Mouse (Mus musculus): Measurements from ENCODE around the gene Gm6096. TPM values are rescaled to one million over a fixed set of nuclear protein-coding genes. Genes with fewer than 3 reads are reported as not detected.
A peak's percentile ranks its signal among the peaks of the same experiment; 100 is the strongest.

Gene Gm6096
- polyA plus RNA-seq, 1 experiment from 2014 or later: not detected

DNA sequence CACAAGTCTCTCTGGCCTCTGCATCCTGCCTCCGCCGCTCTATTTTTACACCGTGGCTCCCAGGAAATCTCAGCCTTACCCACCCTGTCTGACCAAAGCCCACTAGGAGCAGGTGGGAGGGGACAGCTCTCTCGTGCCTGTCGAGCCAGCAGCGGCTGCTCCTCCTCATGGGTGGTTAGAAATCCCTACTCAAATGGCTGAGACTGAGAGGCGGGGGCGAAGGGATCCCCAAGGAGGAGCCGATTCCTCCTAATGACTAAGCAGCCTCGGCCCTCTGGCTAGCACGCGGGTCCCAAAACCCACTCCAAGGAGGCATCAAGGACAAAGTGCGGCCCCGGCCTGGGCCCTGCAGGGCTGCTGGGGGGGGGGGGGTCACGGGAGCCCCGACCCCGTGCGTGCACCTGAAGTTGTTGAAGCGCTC, 21.1 kb upstream of the Gm6096 start:
- DNase-seq (ENCODE audit: low spot score): peak; percentile 68
- no peaks in the 10 kb centered on the region for H3K4me1 ChIP-seq (ENCODE audit: control insufficient read depth, insufficient read depth, low read length)
- WGBS: 1% methylated on average over 18 of the region's 19 CpGs

DNA sequence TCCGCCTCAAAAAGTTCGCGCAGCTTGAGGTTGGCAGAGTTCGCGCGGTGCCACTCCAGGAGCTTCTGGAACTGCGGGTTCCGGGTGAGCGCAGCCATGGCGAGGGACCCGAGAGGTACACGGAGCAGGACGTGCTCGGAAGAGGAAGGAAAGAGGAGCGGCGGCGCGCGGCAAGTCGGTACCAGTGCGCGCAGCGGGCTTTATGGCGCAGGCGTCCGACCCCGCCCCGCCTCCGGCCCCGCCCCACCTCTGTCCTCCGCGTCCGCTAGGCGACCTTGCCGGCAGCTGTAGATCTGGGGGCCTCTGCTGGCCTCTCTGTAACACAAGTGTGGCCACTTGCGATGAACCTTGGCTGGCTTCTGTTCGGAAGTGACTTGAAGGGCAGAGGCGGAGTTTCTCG, 20.7 kb upstream of the Gm6096 start, which contains the start of gene Gpi1:
Gene Gpi1, minus strand, starts transcription at position 221 of the 400 bp plus-strand sequence.
- Histone ChIP-seq H3K4me2 (ENCODE audit: low read depth, low read length) (peak within 1 kb of the TSS; percentile 69), H3K36me3 (replicated peaks; ENCODE audit: control insufficient read depth, insufficient read depth, low read depth, low read length) (no peaks in the 10 kb centered on the region; the same call in 1 of the 2 replicates), H3K27ac (replicated peaks; ENCODE audit: low read depth, low read length) (peak within 1 kb of the TSS; percentile 72; the same call in 1 of the 2 replicates), H3K9ac (replicated peaks; ENCODE audit: low read length) (peak within 1 kb of the TSS; percentile 81), H3K4me1 (ENCODE audit: control insufficient read depth, insufficient read depth, low read length) (no peaks in the 10 kb centered on the region), H3K27me3 (ENCODE audit: control insufficient read depth, insufficient read depth, low read length) (no peaks in the 10 kb centered on the region), H3K4me3 (ENCODE audit: low read depth, low read length) (peak within 1 kb of the TSS; percentile 73), H3K9me3 (replicated peaks; ENCODE audit: control insufficient read depth, low read length) (no peaks in the 10 kb centered on the region)
- DNase-seq (ENCODE audit: low spot score): peak; percentile 93
- WGBS: under 1% methylated on average over 39 of the region's 39 CpGs
- peak; percentile 70 for ATAC-seq (replicated peaks; ENCODE audit: insufficient number of reproducible peaks, low FRiP score, low TSS enrichment, low read depth)

More for the DNA sequence above, 21.1 kb upstream of the Gm6096 start:
- H3K4me2 ChIP-seq (ENCODE audit: low read depth, low read length): peak overlapping the region; percentile 69
- H3K27ac ChIP-seq (replicated peaks; ENCODE audit: low read depth, low read length): peak overlapping the region; percentile 72; the same call in 1 of the 2 replicates
- peak overlapping the region; percentile 81 for H3K9ac ChIP-seq (replicated peaks; ENCODE audit: low read length)
- no peaks in the 10 kb centered on the region for H3K27me3 ChIP-seq (ENCODE audit: control insufficient read depth, insufficient read depth, low read length)
- no peaks in the 10 kb centered on the region; the same call in 1 of the 2 replicates for H3K36me3 ChIP-seq (replicated peaks; ENCODE audit: control insufficient read depth, insufficient read depth, low read depth, low read length)
- peak overlapping the region; percentile 73 for H3K4me3 ChIP-seq (ENCODE audit: low read depth, low read length)
- no peaks in the 10 kb centered on the region for H3K9me3 ChIP-seq (replicated peaks; ENCODE audit: control insufficient read depth, low read length)
- peak; percentile 26 for ATAC-seq (replicated peaks; ENCODE audit: insufficient number of reproducible peaks, low FRiP score, low TSS enrichment, low read depth)

DNA sequence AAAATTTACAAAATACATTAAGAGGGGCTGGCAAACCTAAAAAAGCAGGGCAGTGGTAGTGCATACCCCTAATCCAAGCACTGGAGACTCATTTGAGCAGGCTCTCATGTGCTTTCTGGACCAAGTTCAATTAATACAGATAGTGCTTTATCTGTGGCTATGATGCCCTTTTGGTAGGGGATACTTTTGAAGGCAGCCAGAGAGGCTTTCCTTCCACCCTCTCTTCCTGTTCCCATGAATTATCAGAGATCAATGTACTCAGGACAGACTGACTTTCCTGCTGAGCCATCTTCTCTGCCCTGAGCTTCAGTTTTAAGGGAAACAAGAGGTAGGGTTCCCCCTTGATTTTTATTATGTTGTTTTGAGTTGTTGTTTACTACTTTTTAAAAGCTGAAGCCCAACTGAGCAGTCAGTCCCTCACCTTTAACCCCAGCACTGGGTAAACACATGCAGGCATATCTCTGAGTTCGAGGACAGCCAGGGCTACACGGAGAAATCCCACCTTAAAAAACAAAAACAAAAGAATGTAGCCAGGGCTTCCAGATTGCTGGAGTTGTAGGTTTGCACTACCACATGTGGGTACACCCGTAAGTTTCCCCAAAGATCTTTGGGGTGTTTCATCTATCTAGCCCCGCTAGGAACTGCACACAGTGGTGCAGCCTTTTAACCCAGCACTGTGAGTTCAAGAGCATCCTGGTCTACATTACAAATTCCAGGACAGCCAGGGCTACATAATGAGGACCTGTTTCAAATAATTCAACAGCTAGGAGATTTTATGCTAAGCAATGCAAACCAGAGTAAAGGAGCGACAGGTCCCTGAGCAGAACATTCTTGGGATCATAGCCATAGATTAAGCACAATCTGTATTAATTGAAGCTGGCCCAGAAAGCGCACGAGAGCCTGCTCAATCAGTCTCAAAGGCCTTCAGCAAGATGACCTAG, 17.8 kb upstream of the Gm6096 start:
- 0 out of 2 replicates have a peak overlapping the region, but pooled peaks have one; percentile 48 for H3K27ac ChIP-seq (replicated peaks; ENCODE audit: low read depth, low read length)
- DNase-seq (ENCODE audit: low spot score) (no peak), ATAC-seq (replicated peaks; ENCODE audit: insufficient number of reproducible peaks, low FRiP score, low TSS enrichment, low read depth) (no peak)
- H3K36me3 ChIP-seq (replicated peaks; ENCODE audit: control insufficient read depth, insufficient read depth, low read depth, low read length): no peaks in the 10 kb centered on the region; the same call in 1 of the 2 replicates
- H3K9ac ChIP-seq (replicated peaks; ENCODE audit: low read length): no peak overlapping the region; the same call in 1 of the 2 replicates
- no peaks in the 10 kb centered on the region for H3K4me1 ChIP-seq (ENCODE audit: control insufficient read depth, insufficient read depth, low read length)
- no peaks in the 10 kb centered on the region for H3K27me3 ChIP-seq (ENCODE audit: control insufficient read depth, insufficient read depth, low read length)
- 40% methylated on average over 7 of the region's 7 CpGs for WGBS
- no peaks in the 10 kb centered on the region for H3K9me3 ChIP-seq (replicated peaks; ENCODE audit: control insufficient read depth, low read length)
- H3K4me2 ChIP-seq (ENCODE audit: low read depth, low read length): peak overlapping the region; percentile 70
- peak overlapping the region; percentile 40 for H3K4me3 ChIP-seq (ENCODE audit: low read depth, low read length)

DNA sequence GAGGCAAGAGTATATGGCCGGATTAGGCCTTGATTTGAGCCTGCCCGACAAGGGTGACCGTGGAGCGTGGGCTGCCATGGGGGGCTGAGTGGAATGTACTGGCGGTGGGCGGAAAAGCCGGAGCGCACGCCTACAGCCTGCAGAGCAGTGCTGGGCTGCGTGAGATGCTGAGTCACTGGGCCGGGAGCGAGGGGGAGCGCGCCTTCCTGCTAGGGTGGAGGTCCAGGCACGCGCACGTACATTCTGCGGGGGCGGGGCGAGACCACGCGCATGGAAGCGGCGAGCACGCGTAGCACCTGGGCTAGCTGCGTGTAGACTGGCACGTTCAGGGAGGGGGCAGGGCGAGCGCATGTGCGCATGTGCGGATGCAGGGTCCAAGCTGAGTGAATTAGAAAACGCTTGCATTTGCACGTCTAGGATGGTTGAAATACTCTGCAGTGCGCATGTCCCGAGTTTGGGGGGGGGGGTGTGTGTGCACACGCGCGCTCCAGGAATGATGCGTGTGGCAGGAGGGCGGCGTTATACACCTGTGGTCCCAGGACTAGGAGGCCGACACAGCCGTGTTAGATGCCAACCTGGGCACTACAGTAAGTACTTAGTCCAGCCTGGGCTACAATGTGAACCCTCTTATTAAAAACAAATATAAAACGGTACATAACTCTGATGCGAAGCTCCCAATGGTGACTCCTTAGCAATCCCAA, 16.8 kb upstream of the Gm6096 start:
- Histone ChIP-seq H3K36me3 (replicated peaks; ENCODE audit: control insufficient read depth, insufficient read depth, low read depth, low read length) (no peaks in the 10 kb centered on the region; the same call in none of the 2 replicates), H3K9ac (replicated peaks; ENCODE audit: low read length) (peak overlapping the region; percentile 60), H3K4me1 (ENCODE audit: control insufficient read depth, insufficient read depth, low read length) (no peaks in the 10 kb centered on the region), H3K4me2 (ENCODE audit: low read depth, low read length) (peak overlapping the region; percentile 70), H3K4me3 (ENCODE audit: low read depth, low read length) (peak overlapping the region; percentile 40), H3K9me3 (replicated peaks; ENCODE audit: control insufficient read depth, low read length) (no peaks in the 10 kb centered on the region), H3K27ac (replicated peaks; ENCODE audit: low read depth, low read length) (peak overlapping the region; percentile 73), H3K27me3 (ENCODE audit: control insufficient read depth, insufficient read depth, low read length) (no peaks in the 10 kb centered on the region)
- ATAC-seq (replicated peaks; ENCODE audit: insufficient number of reproducible peaks, low FRiP score, low TSS enrichment, low read depth) (peak; percentile 93), DNase-seq (ENCODE audit: low spot score) (peak; percentile 99)
- 0% methylated on average over 45 of the region's 46 CpGs for WGBS

DNA sequence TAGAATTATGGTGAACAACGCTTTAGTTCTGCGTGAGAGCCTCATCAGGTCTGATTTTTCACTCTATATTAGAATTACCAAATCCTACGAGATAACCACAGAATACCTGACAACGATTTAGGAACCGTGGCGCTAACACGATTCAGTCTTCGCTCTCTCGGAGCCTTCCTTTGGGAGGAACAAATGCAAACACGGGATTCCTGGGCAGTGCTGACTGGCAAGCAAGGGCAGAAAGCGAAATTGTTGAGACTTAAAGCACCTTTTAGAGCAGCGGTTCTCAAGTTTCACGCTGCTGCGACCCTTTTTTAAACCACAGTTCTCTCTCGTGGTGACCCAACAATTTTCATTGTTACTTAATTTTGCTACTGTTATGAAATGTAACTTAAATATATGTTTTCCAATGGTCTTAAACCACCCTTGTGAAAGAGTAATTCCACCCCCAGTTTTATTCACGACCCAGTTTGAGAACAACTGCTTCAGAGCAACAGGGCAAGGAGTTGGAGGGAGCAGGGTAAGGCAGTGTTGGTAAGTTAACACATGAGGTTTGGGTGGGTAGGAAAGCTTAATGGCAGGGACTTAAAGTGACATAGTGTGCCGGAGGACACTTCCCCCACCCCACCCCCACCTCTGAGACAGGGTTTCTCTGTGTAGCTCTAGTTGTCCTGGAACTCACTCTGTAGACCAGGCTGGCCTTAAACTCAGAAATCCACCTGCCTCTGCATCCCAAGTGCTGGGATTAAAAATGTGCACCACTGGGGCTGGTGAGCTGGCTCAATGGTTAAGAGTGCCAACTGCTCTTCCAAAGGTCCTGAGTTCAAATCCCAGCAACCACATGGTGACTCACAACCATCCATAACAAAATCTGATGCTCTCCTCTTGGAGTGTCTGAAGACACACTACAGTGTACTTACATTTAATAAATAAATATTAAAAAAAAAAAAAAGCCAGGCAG, 16.0 kb upstream of the Gm6096 start:
- 2% methylated on average over 17 of the region's 17 CpGs for WGBS
- ATAC-seq (replicated peaks; ENCODE audit: insufficient number of reproducible peaks, low FRiP score, low TSS enrichment, low read depth): no peak
- peak overlapping the region; percentile 60 for H3K9ac ChIP-seq (replicated peaks; ENCODE audit: low read length)
- H3K36me3 ChIP-seq (replicated peaks; ENCODE audit: control insufficient read depth, insufficient read depth, low read depth, low read length): no peaks in the 10 kb centered on the region; the same call in none of the 2 replicates
- peak; percentile 63 for DNase-seq (ENCODE audit: low spot score)
- no peaks in the 10 kb centered on the region for H3K9me3 ChIP-seq (replicated peaks; ENCODE audit: control insufficient read depth, low read length)
- no peaks in the 10 kb centered on the region for H3K27me3 ChIP-seq (ENCODE audit: control insufficient read depth, insufficient read depth, low read length)
- peak overlapping the region; percentile 40 for H3K4me3 ChIP-seq (ENCODE audit: low read depth, low read length)
- H3K27ac ChIP-seq (replicated peaks; ENCODE audit: low read depth, low read length): peak overlapping the region; percentile 73
- H3K4me1 ChIP-seq (ENCODE audit: control insufficient read depth, insufficient read depth, low read length): no peaks in the 10 kb centered on the region
- H3K4me2 ChIP-seq (ENCODE audit: low read depth, low read length): peak overlapping the region; percentile 70

DNA sequence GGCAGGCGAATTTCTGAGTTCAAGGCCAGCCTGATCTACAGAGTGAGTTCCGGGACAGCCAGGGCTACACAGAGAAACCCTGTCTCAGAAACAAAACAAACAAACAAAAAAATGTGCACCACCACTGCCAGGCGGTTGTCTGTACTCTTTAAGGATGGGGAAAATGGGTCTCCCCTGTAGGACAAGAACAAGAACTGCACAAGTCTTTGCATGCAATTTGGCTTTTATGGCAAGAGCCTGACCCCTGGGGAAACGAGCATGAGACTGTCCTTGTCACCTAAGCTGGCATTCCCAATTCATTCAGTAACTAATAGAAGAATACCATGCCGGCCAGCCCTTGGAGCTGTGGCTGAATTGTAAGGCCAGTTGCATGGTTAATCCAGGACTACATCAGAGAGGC, 15.2 kb upstream of the Gm6096 start:
- no peak for ATAC-seq (replicated peaks; ENCODE audit: insufficient number of reproducible peaks, low FRiP score, low TSS enrichment, low read depth)
- H3K9me3 ChIP-seq (replicated peaks; ENCODE audit: control insufficient read depth, low read length): no peaks in the 10 kb centered on the region
- no peak overlapping the region for H3K4me3 ChIP-seq (ENCODE audit: low read depth, low read length)
- H3K27me3 ChIP-seq (ENCODE audit: control insufficient read depth, insufficient read depth, low read length): no peaks in the 10 kb centered on the region
- 91% methylated on average over 5 of the region's 5 CpGs for WGBS
- no peak overlapping the region for H3K9ac ChIP-seq (replicated peaks; ENCODE audit: low read length)
- no peak overlapping the region for H3K4me2 ChIP-seq (ENCODE audit: low read depth, low read length)
- no peak overlapping the region for H3K27ac ChIP-seq (replicated peaks; ENCODE audit: low read depth, low read length)
- H3K4me1 ChIP-seq (ENCODE audit: control insufficient read depth, insufficient read depth, low read length): no peaks in the 10 kb centered on the region
- peaks cover 3% of the 10 kb centered on the region for H3K36me3 ChIP-seq (replicated peaks; ENCODE audit: control insufficient read depth, insufficient read depth, low read depth, low read length)
- DNase-seq (ENCODE audit: low spot score): no peak

DNA sequence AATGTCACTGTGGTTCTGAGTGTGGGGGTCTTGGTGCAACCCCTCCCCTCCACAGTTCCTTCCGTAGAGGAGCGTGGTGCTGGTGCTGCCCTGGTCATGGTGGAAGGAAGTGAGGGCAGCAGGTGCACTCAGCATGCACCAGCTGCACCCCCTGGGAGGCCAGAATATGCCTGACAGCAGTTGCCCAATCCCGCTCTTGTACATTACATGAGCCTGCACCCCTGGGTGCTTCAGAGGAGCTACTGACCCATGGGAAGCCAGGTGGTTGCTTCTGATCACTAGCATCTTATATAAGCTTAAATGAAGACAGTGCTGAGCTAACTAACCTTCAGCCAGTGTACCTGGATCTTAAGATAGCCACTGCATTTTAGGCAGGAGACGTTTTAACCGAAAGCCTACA, 12.8 kb upstream of the Gm6096 start:
- H3K4me1 ChIP-seq (ENCODE audit: control insufficient read depth, insufficient read depth, low read length): no peaks in the 10 kb centered on the region
- H3K36me3 ChIP-seq (replicated peaks; ENCODE audit: control insufficient read depth, insufficient read depth, low read depth, low read length): peaks cover 3% of the 10 kb centered on the region
- H3K4me2 ChIP-seq (ENCODE audit: low read depth, low read length): no peak overlapping the region
- WGBS: 90% methylated on average over 5 of the region's 5 CpGs
- no peak overlapping the region for H3K9ac ChIP-seq (replicated peaks; ENCODE audit: low read length)
- ATAC-seq (replicated peaks; ENCODE audit: insufficient number of reproducible peaks, low FRiP score, low TSS enrichment, low read depth): no peak
- H3K9me3 ChIP-seq (replicated peaks; ENCODE audit: control insufficient read depth, low read length): no peaks in the 10 kb centered on the region
- H3K27me3 ChIP-seq (ENCODE audit: control insufficient read depth, insufficient read depth, low read length): no peaks in the 10 kb centered on the region
- no peak overlapping the region for H3K4me3 ChIP-seq (ENCODE audit: low read depth, low read length)
- no peak for DNase-seq (ENCODE audit: low spot score)
- H3K27ac ChIP-seq (replicated peaks; ENCODE audit: low read depth, low read length): no peak overlapping the region

Data from embryonic facial prominence, embryonic 11.5 days (tissue).